Mouse (Mus musculus): ENCODE measurements at regions not wholly inside any gene's neighbourhood (a gene's known extent, or its start where the extent isn't known, plus 50 kb on each side); places are given as distances from the start of the nearest gene placed in this dataset.

DNA sequence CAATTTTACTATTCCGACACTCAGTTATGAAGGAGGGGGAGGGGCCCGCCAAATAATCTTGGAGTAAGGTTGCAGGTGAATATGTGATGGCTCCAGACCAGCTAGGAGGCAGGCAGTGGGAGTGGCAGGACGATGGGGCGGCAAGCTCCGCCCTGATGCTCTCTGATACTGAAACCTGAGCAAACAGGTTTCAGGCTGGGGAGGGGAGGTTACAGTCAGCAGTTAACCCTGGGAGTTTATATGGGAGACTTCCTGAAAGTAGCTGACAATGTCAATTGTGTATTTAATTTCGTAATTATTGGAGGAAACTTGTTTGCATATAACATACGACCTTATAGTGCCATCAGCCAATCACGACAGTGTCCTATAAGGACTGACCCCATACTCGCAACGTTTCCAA is 505.0 kb upstream of the Sox11 start:
- H3K36me3 ChIP-seq (ENCODE audit: control insufficient read depth, insufficient read depth), result no peaks in the 10 kb centered on the region
- no peak overlapping the region for H3K9ac ChIP-seq (ENCODE audit: low read depth, low read length)
- WGBS, result 42% methylated on average over 10 of the region's 10 CpGs
- no peak for TF ChIP-seq CTCF (IDR thresholded peaks at IDR 0.05; ENCODE audit: low read depth)
- no peaks in the 10 kb centered on the region for H3K4me1 ChIP-seq (replicated peaks; ENCODE audit: control insufficient read depth, insufficient read depth, low read length)
- no peak for ATAC-seq
- H3K9me3 ChIP-seq (ENCODE audit: control insufficient read depth), result no peaks in the 10 kb centered on the region
- no peaks in the 10 kb centered on the region for H3K27me3 ChIP-seq (replicated peaks; ENCODE audit: control insufficient read depth, insufficient read depth, low read length)
- no peak overlapping the region for H3K4me2 ChIP-seq (replicated peaks; ENCODE audit: low read depth)
- no peak overlapping the region for H3K27ac ChIP-seq (ENCODE audit: low read depth, low read length)
- H3K4me3 ChIP-seq (ENCODE audit: low read depth, low read length), result no peak overlapping the region

DNA sequence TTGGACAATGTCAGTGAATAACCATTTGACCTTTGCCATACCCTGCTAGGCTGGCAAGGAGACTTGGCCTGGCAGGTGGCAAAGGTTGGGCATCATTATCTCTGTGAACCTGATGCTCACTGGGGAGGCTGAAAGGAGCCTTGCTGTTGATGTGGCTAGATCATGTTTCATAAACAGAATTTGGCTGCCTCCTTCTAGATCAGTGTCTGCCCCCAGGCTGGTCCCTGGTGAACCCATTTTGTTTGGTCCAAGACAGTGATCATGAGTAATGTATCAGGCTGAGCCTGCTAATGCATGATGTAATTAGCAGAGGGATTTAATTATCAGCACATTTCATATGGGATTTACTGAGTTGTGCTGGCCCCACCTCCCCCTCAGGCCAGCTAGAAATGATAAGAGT is 502.6 kb upstream of the Sox11 start:
- Histone ChIP-seq H3K4me1 (replicated peaks; ENCODE audit: control insufficient read depth, insufficient read depth, low read length) (no peaks in the 10 kb centered on the region), H3K9ac (ENCODE audit: low read depth, low read length) (no peak overlapping the region), H3K9me3 (ENCODE audit: control insufficient read depth) (no peaks in the 10 kb centered on the region), H3K4me2 (replicated peaks; ENCODE audit: low read depth) (no peak overlapping the region), H3K27ac (ENCODE audit: low read depth, low read length) (no peak overlapping the region), H3K4me3 (ENCODE audit: low read depth, low read length) (no peak overlapping the region), H3K27me3 (replicated peaks; ENCODE audit: control insufficient read depth, insufficient read depth, low read length) (no peaks in the 10 kb centered on the region), H3K36me3 (ENCODE audit: control insufficient read depth, insufficient read depth) (no peaks in the 10 kb centered on the region)
- no peak for TF ChIP-seq CTCF (IDR thresholded peaks at IDR 0.05; ENCODE audit: low read depth)
- ATAC-seq, result no peak

DNA sequence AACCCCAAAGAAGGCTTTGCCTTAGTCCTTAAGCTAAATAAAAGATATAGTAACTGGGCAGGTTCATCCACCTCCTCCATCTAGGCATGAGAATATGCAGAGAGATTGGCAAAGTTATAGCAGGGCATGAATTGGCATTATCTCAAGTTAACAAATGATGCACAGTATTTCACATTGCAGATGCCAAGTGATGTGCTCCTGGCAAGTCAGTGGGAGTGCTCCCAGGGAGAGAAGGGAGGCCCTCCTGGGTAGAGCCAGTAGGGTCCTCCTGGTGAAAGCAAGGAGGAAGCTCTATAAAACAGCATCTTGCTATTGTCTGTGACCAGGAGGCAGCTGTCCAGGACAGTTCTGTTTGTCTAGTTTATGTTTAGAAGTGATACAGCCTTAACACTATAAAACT is 496.6 kb upstream of the Sox11 start:
- no peak for TF ChIP-seq CTCF (IDR thresholded peaks at IDR 0.05; ENCODE audit: low read depth)
- Histone ChIP-seq H3K9me3 (ENCODE audit: control insufficient read depth) (no peaks in the 10 kb centered on the region), H3K4me1 (replicated peaks; ENCODE audit: control insufficient read depth, insufficient read depth, low read length) (no peaks in the 10 kb centered on the region), H3K9ac (ENCODE audit: low read depth, low read length) (no peak overlapping the region), H3K4me2 (replicated peaks; ENCODE audit: low read depth) (no peak overlapping the region), H3K27me3 (replicated peaks; ENCODE audit: control insufficient read depth, insufficient read depth, low read length) (no peaks in the 10 kb centered on the region), H3K4me3 (ENCODE audit: low read depth, low read length) (no peak overlapping the region), H3K36me3 (ENCODE audit: control insufficient read depth, insufficient read depth) (no peaks in the 10 kb centered on the region), H3K27ac (ENCODE audit: low read depth, low read length) (no peak overlapping the region)
- ATAC-seq, result no peak

GRCm38 (mm10) chr12:27838384-27838783 is 496.0 kb upstream of the Sox11 start:
- no peaks in the 10 kb centered on the region for H3K27me3 ChIP-seq (replicated peaks; ENCODE audit: control insufficient read depth, insufficient read depth, low read length)
- H3K4me1 ChIP-seq (replicated peaks; ENCODE audit: control insufficient read depth, insufficient read depth, low read length), result no peaks in the 10 kb centered on the region
- H3K9ac ChIP-seq (ENCODE audit: low read depth, low read length), result no peak overlapping the region
- no peak overlapping the region for H3K4me2 ChIP-seq (replicated peaks; ENCODE audit: low read depth)
- WGBS, result 82% methylated on average over 6 of the region's 6 CpGs
- no peak for ATAC-seq
- no peak overlapping the region for H3K4me3 ChIP-seq (ENCODE audit: low read depth, low read length)
- H3K27ac ChIP-seq (ENCODE audit: low read depth, low read length), result no peak overlapping the region
- TF ChIP-seq CTCF (IDR thresholded peaks at IDR 0.05; ENCODE audit: low read depth), result no peak
- H3K36me3 ChIP-seq (ENCODE audit: control insufficient read depth, insufficient read depth), result no peaks in the 10 kb centered on the region
- H3K9me3 ChIP-seq (ENCODE audit: control insufficient read depth), result no peaks in the 10 kb centered on the region

GRCm38 (mm10) chr12:27826208-27826607 is 483.8 kb upstream of the Sox11 start:
- no peaks in the 10 kb centered on the region for H3K4me1 ChIP-seq (replicated peaks; ENCODE audit: control insufficient read depth, insufficient read depth, low read length)
- no peak overlapping the region for H3K27ac ChIP-seq (ENCODE audit: low read depth, low read length)
- H3K9ac ChIP-seq (ENCODE audit: low read depth, low read length), result no peak overlapping the region
- ATAC-seq, result no peak
- no peak for TF ChIP-seq CTCF (IDR thresholded peaks at IDR 0.05; ENCODE audit: low read depth)
- H3K36me3 ChIP-seq (ENCODE audit: control insufficient read depth, insufficient read depth), result no peaks in the 10 kb centered on the region
- WGBS, result 49% methylated on average over 5 of the region's 5 CpGs
- no peaks in the 10 kb centered on the region for H3K27me3 ChIP-seq (replicated peaks; ENCODE audit: control insufficient read depth, insufficient read depth, low read length)
- H3K4me2 ChIP-seq (replicated peaks; ENCODE audit: low read depth), result no peak overlapping the region
- no peak overlapping the region for H3K4me3 ChIP-seq (ENCODE audit: low read depth, low read length)
- H3K9me3 ChIP-seq (ENCODE audit: control insufficient read depth), result no peaks in the 10 kb centered on the region

DNA sequence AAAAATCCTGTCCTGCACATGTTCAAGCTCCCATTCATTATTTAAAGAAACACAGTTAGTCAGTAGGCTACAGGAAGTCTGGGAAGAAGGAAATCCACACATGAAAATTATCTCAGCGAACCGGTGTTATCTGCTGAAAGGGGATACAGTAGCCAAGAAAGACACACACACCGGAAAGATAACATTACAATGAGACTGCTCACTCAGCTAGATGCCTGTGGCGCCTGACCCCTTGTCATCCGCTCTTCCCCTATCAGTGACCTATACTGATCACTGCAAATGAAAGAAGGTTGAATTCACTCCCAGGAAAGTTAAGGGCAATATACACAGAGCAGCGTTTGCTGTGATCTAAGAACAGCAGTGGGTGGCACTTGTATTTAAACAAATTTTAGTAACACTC is 481.0 kb upstream of the Sox11 start:
- Histone ChIP-seq H3K9me3 (ENCODE audit: control insufficient read depth) (no peaks in the 10 kb centered on the region), H3K27me3 (replicated peaks; ENCODE audit: control insufficient read depth, insufficient read depth, low read length) (no peaks in the 10 kb centered on the region), H3K4me2 (replicated peaks; ENCODE audit: low read depth) (no peak overlapping the region), H3K36me3 (ENCODE audit: control insufficient read depth, insufficient read depth) (no peaks in the 10 kb centered on the region), H3K4me3 (ENCODE audit: low read depth, low read length) (no peak overlapping the region), H3K9ac (ENCODE audit: low read depth, low read length) (no peak overlapping the region), H3K4me1 (replicated peaks; ENCODE audit: control insufficient read depth, insufficient read depth, low read length) (no peaks in the 10 kb centered on the region), H3K27ac (ENCODE audit: low read depth, low read length) (no peak overlapping the region)
- ATAC-seq, result no peak
- no peak for TF ChIP-seq CTCF (IDR thresholded peaks at IDR 0.05; ENCODE audit: low read depth)
- WGBS, result 27% methylated on average over 6 of the region's 6 CpGs

- Histone ChIP-seq H3K9me3 (ENCODE audit: control insufficient read depth) (no peaks in the 10 kb centered on the region; the same call in 1 of the 2 replicates), H3K36me3 (ENCODE audit: control insufficient read depth, insufficient read depth) (no peaks in the 10 kb centered on the region), H3K9ac (ENCODE audit: low read depth, low read length) (no peak overlapping the region), H3K27ac (ENCODE audit: low read depth, low read length) (no peak overlapping the region), H3K27me3 (replicated peaks; ENCODE audit: control insufficient read depth, insufficient read depth, low read length) (no peaks in the 10 kb centered on the region), H3K4me2 (replicated peaks; ENCODE audit: low read depth) (no peak overlapping the region), H3K4me3 (ENCODE audit: low read depth, low read length) (no peak overlapping the region), H3K4me1 (replicated peaks; ENCODE audit: control insufficient read depth, insufficient read depth, low read length) (no peaks in the 10 kb centered on the region)
- no peak for ATAC-seq
- TF ChIP-seq CTCF (IDR thresholded peaks at IDR 0.05; ENCODE audit: low read depth), result no peak
- 39% methylated on average over 4 of the region's 4 CpGs for WGBS
These were observed 454.3 kb upstream of the Sox11 start for GRCm38 (mm10) chr12:27796642-27797041.

Measured in intestine, postnatal 0 days (tissue).